Mouse (Mus musculus) B cell, adult 2 months (primary cell): ENCODE measurements around the gene Acss2.

ENCODE experiments used
- DNase-seq, 2 experiments: peaks; one replicate each; pipeline ENCODE4 v3.0.0; 2022

Gene Acss2

DNA sequence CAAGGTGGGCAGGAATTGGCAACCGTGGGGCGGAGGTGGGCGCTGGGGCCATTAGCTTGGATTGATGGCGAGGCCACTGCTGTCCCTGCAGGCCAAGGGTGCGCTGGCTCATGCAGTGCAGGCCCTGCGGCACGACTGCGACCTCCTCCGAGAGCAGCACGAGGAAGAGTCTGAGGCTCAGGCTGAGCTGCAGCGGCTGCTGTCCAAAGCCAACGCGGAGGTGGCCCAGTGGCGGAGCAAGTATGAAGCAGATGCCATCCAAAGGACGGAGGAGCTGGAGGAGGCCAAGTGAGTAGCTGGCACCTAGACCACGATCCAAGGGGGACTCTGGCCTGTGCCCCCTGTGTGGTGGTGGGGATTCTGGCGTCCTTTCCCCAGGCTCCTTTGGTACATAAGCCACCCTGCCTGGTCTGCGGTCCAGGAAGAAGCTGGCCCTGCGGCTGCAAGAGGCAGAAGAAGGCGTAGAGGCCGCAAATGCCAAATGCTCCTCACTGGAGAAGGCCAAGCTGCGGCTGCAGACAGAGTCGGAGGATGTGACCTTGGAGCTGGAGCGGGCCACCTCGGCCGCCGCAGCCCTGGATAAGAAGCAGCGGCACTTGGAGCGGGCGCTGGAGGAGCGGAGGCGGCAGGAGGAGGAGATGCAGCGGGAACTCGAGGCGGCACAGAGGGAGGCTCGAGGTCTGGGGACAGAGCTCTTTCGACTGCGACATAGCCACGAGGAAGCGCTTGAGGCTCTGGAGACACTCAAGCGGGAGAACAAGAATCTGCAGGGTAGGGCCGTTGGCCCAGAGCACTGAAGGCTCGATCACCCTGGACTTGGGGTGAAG, 113.1 kb downstream of the Acss2 start:
- DNase-seq, result no peak

DNA sequence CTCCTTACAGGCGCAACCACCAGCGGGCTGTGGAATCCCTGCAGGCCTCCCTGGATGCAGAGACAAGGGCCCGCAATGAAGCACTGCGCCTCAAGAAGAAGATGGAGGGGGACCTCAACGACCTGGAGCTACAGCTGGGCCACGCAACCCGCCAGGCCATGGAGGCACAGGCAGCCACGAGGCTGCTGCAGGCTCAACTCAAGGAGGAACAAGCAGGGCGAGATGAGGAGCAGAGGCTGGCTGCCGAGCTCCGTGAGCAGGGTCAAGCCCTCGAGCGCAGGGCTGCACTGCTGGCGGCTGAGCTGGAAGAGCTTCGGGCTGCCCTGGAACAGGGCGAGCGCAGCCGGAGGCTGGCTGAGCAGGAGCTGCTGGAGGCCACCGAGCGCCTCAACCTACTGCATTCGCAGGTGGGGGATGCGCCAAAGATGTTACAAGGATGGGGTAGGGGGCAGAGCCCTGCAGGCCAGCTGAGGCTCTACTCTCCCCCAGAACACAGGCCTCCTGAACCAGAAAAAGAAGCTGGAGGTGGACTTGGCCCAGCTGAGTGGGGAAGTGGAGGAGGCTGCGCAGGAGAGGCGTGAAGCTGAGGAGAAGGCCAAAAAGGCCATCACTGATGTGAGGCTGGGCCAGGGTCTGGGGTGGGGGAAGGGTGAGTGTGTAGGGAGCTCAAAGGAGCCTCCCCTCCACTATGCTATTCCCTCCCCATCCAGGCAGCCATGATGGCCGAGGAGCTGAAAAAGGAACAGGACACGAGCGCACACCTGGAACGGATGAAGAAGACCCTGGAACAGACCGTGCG, 114.6 kb downstream of the Acss2 start:
- DNase-seq, result no peak

DNA sequence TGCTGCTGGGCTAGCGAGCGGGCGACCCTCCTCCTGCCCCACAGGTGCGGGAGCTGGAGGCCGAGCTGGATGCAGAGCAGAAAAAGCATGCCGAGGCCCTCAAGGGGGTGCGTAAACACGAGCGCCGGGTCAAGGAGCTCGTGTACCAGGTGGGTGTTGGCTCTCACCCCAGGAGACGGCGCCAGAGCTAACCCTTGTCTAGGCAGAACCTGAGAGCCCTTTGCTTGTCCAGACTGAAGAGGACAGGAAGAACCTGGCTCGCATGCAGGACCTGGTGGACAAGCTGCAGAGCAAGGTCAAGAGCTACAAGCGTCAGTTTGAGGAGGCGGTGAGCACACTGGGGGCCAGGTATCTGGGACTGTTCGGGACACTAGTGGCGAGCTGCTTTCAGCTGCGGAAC, 115.4 kb downstream of the Acss2 start:
- DNase-seq, result no peak

DNA sequence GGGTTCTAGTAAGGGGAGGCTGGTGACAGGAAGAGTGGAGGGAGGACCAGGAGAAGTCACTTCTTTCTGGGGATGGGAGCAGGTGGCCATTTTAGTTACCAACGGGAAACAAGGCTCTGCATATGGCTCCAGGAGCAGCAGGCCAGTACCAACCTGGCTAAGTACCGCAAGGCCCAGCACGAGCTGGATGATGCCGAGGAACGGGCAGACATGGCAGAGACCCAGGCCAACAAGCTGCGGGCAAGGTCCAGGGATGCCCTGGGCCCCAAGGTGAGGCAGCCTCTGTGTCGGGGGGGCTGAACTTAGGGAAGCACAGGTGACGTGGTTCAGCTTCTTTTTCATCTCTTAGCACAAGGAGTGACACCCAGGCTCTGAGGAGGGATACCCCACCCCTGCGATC, 116.0 kb downstream of the Acss2 start:
- no peak for DNase-seq

DNA sequence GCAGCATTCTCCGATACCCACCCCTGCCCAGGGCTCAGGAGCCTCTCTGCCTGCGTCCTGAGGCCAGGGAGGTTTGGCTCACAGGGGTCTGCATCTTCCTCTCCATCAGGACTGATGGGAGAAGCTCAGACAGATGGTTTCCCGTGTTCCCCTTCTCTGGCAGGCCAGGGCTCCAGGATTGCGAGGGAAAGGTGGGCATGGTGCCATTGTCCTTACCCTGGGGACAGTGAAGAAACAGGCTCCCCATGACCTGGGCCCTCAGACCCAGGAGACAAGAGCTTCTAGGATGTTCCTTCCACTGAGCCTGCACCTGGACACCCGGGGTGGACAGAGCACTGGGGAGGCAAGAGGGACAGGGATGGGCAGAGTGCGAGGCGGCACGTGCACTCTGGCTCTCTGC, 116.8 kb downstream of the Acss2 start:
- no peak for DNase-seq
